7 mouse cellular contexts compared by ENCODE assay signal in the genomic region with DNA sequence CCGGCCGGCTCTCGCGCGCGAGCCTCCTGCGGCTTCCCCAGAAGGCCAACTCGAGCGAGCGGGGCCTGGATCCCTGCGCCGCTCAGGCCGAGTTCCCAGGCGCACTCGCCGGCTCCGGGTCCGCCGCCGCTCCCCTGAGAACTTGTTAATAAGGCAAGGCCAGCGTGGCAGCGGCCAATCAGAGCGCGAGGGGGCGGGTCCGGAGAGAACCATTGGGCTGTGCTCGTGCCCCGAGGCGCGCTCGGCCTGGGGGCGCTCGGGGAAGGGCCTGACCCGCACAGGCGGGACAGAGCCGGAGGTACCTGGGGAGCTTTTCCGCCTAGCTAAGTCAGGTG. TPM values are rescaled to one million over a fixed set of nuclear protein-coding genes. Genes with fewer than 3 reads are reported as not detected.
DNase-seq lines count a peak whose midpoint lies in the region; ATAC-seq lines count a peak whose summit lies in the region.

A gene (minus strand): TSS at position 123 of the 335 bp plus-strand sequence.

- H3K27me3 ChIP-seq in intestine, embryonic 15.5 days (replicated peaks): peaks cover 95% of the 10 kb centered on the region
- peaks cover 88% of the 10 kb centered on the region for H3K27me3 ChIP-seq in limb, embryonic 10.5 days (ENCODE audit: low read depth, poor library complexity, severe bottlenecking)
- H3K27me3 ChIP-seq in midbrain, embryonic 10.5 days (ENCODE audit: low read depth, poor library complexity, severe bottlenecking): peaks cover 100% of the 10 kb centered on the region

- no peaks in the 10 kb centered on the region for H3K36me3 ChIP-seq in intestine, embryonic 15.5 days
- H3K36me3 ChIP-seq in limb, embryonic 10.5 days: peaks cover 23% of the 10 kb centered on the region
- peaks cover 3% of the 10 kb centered on the region; the same call in 1 of the 2 replicates for H3K36me3 ChIP-seq in midbrain, embryonic 10.5 days

- peak within 1 kb of the TSS; percentile 75 for H3K4me2 ChIP-seq in intestine, embryonic 15.5 days (replicated peaks)

- no peak within 1 kb of the TSS for H3K27ac ChIP-seq in intestine, embryonic 15.5 days
- H3K27ac ChIP-seq in limb, embryonic 10.5 days: peak within 1 kb of the TSS; percentile 93
- peak within 1 kb of the TSS; percentile 84 for H3K27ac ChIP-seq in midbrain, embryonic 10.5 days (replicated peaks)

- H3K9ac ChIP-seq in intestine, embryonic 15.5 days: peak within 1 kb of the TSS; percentile 18

- DNase-seq in adrenal gland, postnatal 25 days: peak; percentile 91
- peak; percentile 96 for DNase-seq in embryo, embryonic 10.5 days (ENCODE audit: low spot score)
- peak; percentile 96 for DNase-seq in limb, embryonic 10.5 days (ENCODE audit: low spot score)
- DNase-seq in midbrain, embryonic 10.5 days (ENCODE audit: low spot score): peak; percentile 93
- DNase-seq in spleen, postnatal 36 days (ENCODE audit: low spot score in 2 of 2): peak; percentile 10 to 21

- H3K4me3 ChIP-seq in intestine, embryonic 15.5 days (replicated peaks): peak within 1 kb of the TSS; percentile 40
- H3K4me3 ChIP-seq in limb, embryonic 10.5 days: peak within 1 kb of the TSS; percentile 86
- peak within 1 kb of the TSS; percentile 71 for H3K4me3 ChIP-seq in midbrain, embryonic 10.5 days

- H3K9me3 ChIP-seq in intestine, embryonic 15.5 days: no peaks in the 10 kb centered on the region
- H3K9me3 ChIP-seq in limb, embryonic 10.5 days (replicated peaks): no peaks in the 10 kb centered on the region; the same call in 1 of the 2 replicates
- H3K9me3 ChIP-seq in midbrain, embryonic 10.5 days (replicated peaks): peaks cover under 1% of the 10 kb centered on the region; the same call in 1 of the 2 replicates

- peak; percentile 67 for ATAC-seq in granulocyte monocyte progenitor cell, adult 5-6 weeks (replicated peaks; ENCODE audit: poor library complexity, severe bottlenecking)
- peak; percentile 91 for ATAC-seq in intestine, embryonic 15.5 days

- H3K4me1 ChIP-seq in intestine, embryonic 15.5 days (replicated peaks): peaks cover 21% of the 10 kb centered on the region
- H3K4me1 ChIP-seq in limb, embryonic 10.5 days: peaks cover 94% of the 10 kb centered on the region
- H3K4me1 ChIP-seq in midbrain, embryonic 10.5 days: peaks cover 75% of the 10 kb centered on the region

- WGBS in intestine, embryonic 15.5 days: under 1% methylated on average over 37 of the region's 37 CpGs
- 0% methylated on average over 37 of the region's 37 CpGs for WGBS in limb, embryonic 10.5 days
- under 1% methylated on average over 37 of the region's 37 CpGs for WGBS in midbrain, embryonic 10.5 days

RNA-seq across cellular contexts. Expression of the gene that starts here (rescaled TPM):
- 1.1 and 1.3 TPM in 2 replicates for total RNA-seq in adrenal gland, postnatal 25 days (2021)
- not detected in 2 replicates for total RNA-seq in granulocyte monocyte progenitor cell, adult 5-6 weeks (2014; fragmentation: Nextera tagmentation)
- not detected in 2 replicates for total RNA-seq in granulocyte monocyte progenitor cell, adult 5-6 weeks (2017)
- polyA plus RNA-seq in intestine, embryonic 15.5 days (2015; fragmentation: Nextera tagmentation; extraction: Ambion mirVana): 3.2 and 3.8 TPM in 2 replicates
- polyA plus RNA-seq in limb, embryonic 10.5 days (2016; fragmentation: Nextera tagmentation; extraction: Ambion mirVana): 360 and 372 TPM in 2 replicates
- 150 and 155 TPM in 2 replicates for polyA plus RNA-seq in midbrain, embryonic 10.5 days (2016; fragmentation: Nextera tagmentation; extraction: Ambion mirVana)

Comparison
In these comparisons a context has a peak if more than half of its experiments do, and no peak if none do; other contexts are left out.
1. RNA of the gene that starts here (polyA plus RNA-seq): 360 to 372 TPM in limb, embryonic 10.5 days and 150 to 155 TPM in midbrain, embryonic 10.5 days; 3.2 to 3.8 TPM in intestine, embryonic 15.5 days; every median in the first group is over 10 times any median in the second.
2. Peak in ATAC-seq in granulocyte monocyte progenitor cell, adult 5-6 weeks; RNA of the gene not detected or under 1 TPM.
3. DNase-seq: peak in every context shown above with its lines; median percentile 96 in embryo, embryonic 10.5 days; 96 in limb, embryonic 10.5 days; 93 in midbrain, embryonic 10.5 days; 91 in adrenal gland, postnatal 25 days; 16 in spleen, postnatal 36 days.
4. Peak in every context shown above with its lines, with median percentiles within 50 percentile points of each other: H3K4me3 ChIP-seq.